Mouse (Mus musculus): Measurements from ENCODE around the gene Clspn. TPM values are rescaled to one million over a fixed set of nuclear protein-coding genes. Genes with fewer than 3 reads are reported as not detected.

The Clspn gene
- 10 to 100 TPM; 11.2 to 14.4 TPM for total RNA-seq (2023)

DNA sequence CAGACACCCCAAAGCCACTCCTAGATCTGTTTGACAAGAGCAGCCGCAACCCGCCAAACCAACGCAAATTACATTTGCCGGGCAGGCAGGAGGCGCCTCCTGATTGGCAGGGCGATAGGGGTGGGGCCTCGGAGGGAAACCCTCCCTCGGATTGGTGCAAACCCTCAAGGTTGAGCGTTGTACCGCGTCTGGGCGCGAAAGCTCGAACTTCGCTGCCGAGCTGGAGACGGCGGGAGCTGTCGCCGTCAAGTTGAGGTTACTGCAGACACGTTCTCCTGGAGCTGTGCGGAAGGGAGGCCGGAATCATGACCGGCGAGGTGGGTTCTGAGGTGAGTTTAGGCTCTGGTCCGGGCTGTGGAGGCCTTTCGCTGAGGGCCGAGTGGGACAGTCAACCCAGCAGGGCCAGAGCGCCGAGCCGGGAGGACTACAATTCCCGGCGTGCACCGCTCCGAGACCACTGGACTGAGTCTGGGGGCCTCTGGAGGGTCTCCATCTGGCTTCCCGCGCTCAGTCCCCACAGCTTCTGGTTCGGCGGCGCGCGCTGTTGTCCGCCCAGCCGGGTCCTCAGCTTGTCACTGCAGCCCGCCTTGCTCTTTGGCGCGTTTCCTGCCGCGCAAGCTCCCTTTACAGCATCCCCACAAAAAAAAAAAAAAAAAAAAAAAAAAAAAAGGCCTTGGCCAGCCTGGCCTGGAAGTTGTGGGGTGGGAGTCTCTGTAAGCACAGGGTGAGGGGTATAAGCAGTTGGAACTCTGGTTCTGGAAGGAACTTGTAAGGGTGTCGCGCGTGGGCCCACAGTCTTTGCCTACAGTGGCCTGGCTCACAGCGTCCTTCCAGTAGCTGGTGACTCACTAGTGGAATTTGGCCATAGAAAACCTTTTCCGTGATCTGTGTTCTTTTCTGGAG lies at the start of gene Clspn:
Gene Clspn (plus strand): TSS at position 127 of the 903 bp plus-strand sequence.

DNA sequence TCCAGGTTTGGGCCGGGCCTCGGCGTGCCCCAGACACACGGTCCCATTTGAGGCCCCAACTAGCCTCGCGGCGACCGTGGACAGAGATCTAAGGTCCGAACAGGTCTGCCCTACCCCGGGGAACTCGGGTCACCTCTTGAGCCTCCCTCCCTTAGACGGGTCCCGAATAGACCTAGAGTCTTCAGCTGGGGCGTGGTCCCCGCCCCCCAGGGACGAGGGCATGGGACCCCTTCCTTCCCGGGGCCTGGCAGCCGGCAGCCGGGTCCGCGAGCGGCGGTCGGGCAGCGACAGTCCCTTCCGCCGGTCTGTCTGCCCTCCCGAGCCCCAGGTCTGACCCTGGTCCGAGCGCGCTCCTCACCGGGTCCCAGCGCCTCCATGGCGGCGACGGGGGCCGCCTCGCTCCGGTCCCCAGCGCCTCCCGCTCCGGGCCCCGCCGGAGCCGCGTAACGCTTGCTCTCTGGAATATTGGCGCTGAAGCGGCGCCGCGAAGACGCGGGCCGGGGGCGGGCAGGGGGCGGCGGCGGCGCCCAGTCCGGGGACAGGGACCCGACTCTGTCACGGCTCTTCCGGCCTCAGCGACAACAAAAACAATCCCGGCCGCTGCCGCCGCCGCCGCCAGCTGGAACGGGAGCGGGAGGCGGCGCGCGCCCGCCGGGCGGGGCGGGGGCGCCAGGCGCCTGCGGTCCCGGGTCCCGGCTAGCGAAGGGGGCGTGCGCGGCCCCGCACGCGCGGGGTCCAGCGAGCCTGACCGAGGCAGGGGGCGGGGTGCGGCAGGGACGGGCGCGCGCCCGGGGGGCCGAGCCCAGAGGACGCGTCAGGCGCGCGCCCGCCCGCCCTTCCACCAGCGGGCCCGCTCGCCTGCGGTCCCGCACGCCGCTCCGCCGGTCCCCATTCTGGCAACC lies 23.7 kb upstream of the Clspn start, which contains the start of gene Ago4:
Gene Ago4 (minus strand): TSS at position 646 of the 902 bp plus-strand sequence.

DNA sequence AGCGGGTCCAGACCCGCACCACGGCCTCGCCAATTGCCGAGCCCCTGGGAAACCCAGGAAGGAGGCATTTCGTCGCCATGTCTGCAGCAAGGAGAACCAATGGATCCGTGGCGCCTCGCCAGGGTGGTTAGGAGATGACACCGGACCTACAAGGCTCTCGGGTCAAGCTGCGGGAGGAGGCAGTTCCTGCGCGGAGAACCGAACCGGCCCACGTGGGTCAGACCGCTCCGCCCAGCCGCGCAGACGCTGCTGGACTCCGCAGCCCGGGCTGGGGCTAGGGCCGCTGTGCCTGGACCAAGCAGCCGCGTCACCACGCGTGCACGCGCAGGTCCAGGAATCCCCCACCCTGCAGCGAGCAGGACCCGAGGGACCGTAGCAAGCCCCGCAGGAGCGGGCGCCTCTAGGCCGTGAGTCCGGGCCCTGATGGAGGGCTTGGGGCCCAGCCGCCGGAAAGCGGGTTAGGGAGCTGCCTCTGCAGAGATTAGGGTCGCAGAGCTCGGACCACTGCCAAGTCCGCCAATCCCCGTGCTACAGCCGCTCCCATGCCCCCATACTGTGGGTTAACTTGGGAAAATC lies 53.0 kb downstream of the Clspn start, which contains the start of gene 5730409E04Rik:
Gene 5730409E04Rik (plus strand): TSS at position 213 of the 576 bp plus-strand sequence.

Other genes with a start within 250 kb of the Clspn start
- 10 to 100 TPM; 43.8 to 47.9 TPM for gene Adprhl2, start 235.2 kb upstream of the Clspn start, total RNA-seq (2023)
- gene Tekt2, start 231.2 kb upstream of the Clspn start, total RNA-seq (2023), result 1 to 10 TPM in 1 of 2 experiments, not detected in 1; 1.1 TPM
- gene Ago3, start 127.4 kb upstream of the Clspn start, total RNA-seq (2023), result 10 to 100 TPM; 32.6 to 34.6 TPM
- 10 to 100 TPM; 70.1 to 73.1 TPM for gene Ago1, start 88.4 kb upstream of the Clspn start, total RNA-seq (2023)
- gene Ago4, start 23.5 kb upstream of the Clspn start, total RNA-seq (2023), result 10 to 100 TPM; 10.1 to 13.5 TPM
- gene 5730409E04Rik, start 52.9 kb downstream of the Clspn start, total RNA-seq (2023), result 1 to 10 TPM in 1 of 2 experiments, under 1 TPM in 1; 0.74 to 1.2 TPM
- 10 to 100 TPM; 67.8 to 96.7 TPM for gene Psmb2, start 120.7 kb downstream of the Clspn start, total RNA-seq (2023)
- not detected for gene Tfap2e, start 179.3 kb downstream of the Clspn start, total RNA-seq (2023)
- 10 to 100 TPM; 30.1 to 30.9 TPM for gene Ncdn, start 196.5 kb downstream of the Clspn start, total RNA-seq (2023)
- gene AU040320, start 196.6 kb downstream of the Clspn start, total RNA-seq (2023), result 10 to 100 TPM; 57.9 to 60.4 TPM